Mouse (Mus musculus): ENCODE measurements around the gene Vmn1r132.
"Not testable (repeated sequence)": the region's sequence is repeated elsewhere in the genome, so short reads cannot be mapped to it uniquely, and the experiment has no call there.

Vmn1r132 gene

GRCm38 (mm10) chr7:21613792-21614191 is at the start of gene Vmn1r132:
TSS of gene Vmn1r132 (plus strand) at chr7:21614092.
- not testable (repeated sequence) for DNase-seq (ENCODE audit: low read depth, low spot score)
